Mouse (Mus musculus) embryonic facial prominence, embryonic 14.5 days (tissue): Measurements from ENCODE around the gene Pcca. TPM values are rescaled to one million over a fixed set of nuclear protein-coding genes. Genes with fewer than 3 reads are reported as not detected.

Experiments
- ATAC-seq: fragments of 200-750 bp; cut with Nextera tagmentation; 2 replicates; pipeline ENCODE4 v1.8.0; 2017; ENCODE audit warnings: low read depth, moderate number of reproducible peaks, moderate TSS enrichment
- DNase-seq: peaks from one replicate; pipeline ENCODE4 v3.0.0-alpha.2; 2015; ENCODE audit warnings: low spot score
- H3K27ac ChIP-seq: fragments of 300-500 bp; sonication (generic); replicated peaks from 2 replicates; pipeline ENCODE4 v1.5.1; 2014; ENCODE audit warnings: low read depth, mild to moderate bottlenecking, low read length, moderate library complexity
- H3K27me3 ChIP-seq: fragments of 300-500 bp; sonication (generic); replicated peaks from 2 replicates; pipeline ENCODE4 v1.6.1; 2014; ENCODE audit warnings: low read length; ENCODE audit not compliant: control insufficient read depth, insufficient read depth
- H3K36me3 ChIP-seq: fragments of 300-500 bp; sonication (generic); 2 replicates; pipeline ENCODE4 v1.6.1; 2014; ENCODE audit warnings: low read length, mixed read lengths; ENCODE audit not compliant: control insufficient read depth, insufficient read depth
- H3K4me1 ChIP-seq: fragments of 300-500 bp; sonication (generic); 2 replicates; pipeline ENCODE4 v1.6.1; 2014; ENCODE audit warnings: antibody characterized with exemption, low read length; ENCODE audit not compliant: control insufficient read depth, insufficient read depth
- H3K4me2 ChIP-seq: fragments of 300-500 bp; sonication (generic); 2 replicates; pipeline ENCODE4 v1.6.1; 2014; ENCODE audit warnings: low read depth, mild to moderate bottlenecking, low read length, moderate library complexity, mixed read lengths
- H3K4me3 ChIP-seq: fragments of 300-500 bp; sonication (generic); 2 replicates; pipeline ENCODE4 v1.5.1; 2014; ENCODE audit warnings: low read depth, mild to moderate bottlenecking, low read length
- H3K9ac ChIP-seq: fragments of 300-500 bp; sonication (generic); 2 replicates; pipeline ENCODE4 v1.6.1; 2014; ENCODE audit warnings: low read depth, mild to moderate bottlenecking, low read length, moderate library complexity, mixed read lengths
- H3K9me3 ChIP-seq: fragments of 300-500 bp; sonication (generic); 2 replicates; pipeline ENCODE4 v1.6.1; 2016; ENCODE audit warnings: low read length; ENCODE audit not compliant: control insufficient read depth
- WGBS: fragments of 180-500 bp; shearing (Covaris S2); extraction: QIAGEN DNeasy Blood & Tissue Kit; methylation state at CpG from one replicate; pipeline ENCODE4 v1.1.7; 2014; 5-methylcytosine and 5-hydroxymethylcytosine counted together
- polyA plus RNA-seq: library from polyadenylated mRNA; unstranded; fragments of >200 nt; fragmentation: Nextera tagmentation; extraction: Ambion mirVana; gene quantifications from 2 replicates; pipeline ENCODE4 v1.2.1, GENCODE M21; 2014

The Pcca gene
- polyA plus RNA-seq, 1 experiment from 2014 or later: 23.1 TPM

- Histone ChIP-seq H3K4me2 (no peak overlapping the region), H3K27ac (no peak overlapping the region), H3K27me3 (no peaks in the 10 kb centered on the region), H3K9ac (no peak overlapping the region), H3K4me3 (no peak overlapping the region), H3K36me3 (no peaks in the 10 kb centered on the region), H3K4me1 (peaks cover 12% of the 10 kb centered on the region), H3K9me3 (no peaks in the 10 kb centered on the region)
- 76% methylated on average over 1 of the region's 1 CpGs for WGBS
- ATAC-seq (no peak), DNase-seq (no peak)
Measured at GRCm38 (mm10) chr14:122887278-122887677, 353.2 kb downstream of the Pcca start.

DNA sequence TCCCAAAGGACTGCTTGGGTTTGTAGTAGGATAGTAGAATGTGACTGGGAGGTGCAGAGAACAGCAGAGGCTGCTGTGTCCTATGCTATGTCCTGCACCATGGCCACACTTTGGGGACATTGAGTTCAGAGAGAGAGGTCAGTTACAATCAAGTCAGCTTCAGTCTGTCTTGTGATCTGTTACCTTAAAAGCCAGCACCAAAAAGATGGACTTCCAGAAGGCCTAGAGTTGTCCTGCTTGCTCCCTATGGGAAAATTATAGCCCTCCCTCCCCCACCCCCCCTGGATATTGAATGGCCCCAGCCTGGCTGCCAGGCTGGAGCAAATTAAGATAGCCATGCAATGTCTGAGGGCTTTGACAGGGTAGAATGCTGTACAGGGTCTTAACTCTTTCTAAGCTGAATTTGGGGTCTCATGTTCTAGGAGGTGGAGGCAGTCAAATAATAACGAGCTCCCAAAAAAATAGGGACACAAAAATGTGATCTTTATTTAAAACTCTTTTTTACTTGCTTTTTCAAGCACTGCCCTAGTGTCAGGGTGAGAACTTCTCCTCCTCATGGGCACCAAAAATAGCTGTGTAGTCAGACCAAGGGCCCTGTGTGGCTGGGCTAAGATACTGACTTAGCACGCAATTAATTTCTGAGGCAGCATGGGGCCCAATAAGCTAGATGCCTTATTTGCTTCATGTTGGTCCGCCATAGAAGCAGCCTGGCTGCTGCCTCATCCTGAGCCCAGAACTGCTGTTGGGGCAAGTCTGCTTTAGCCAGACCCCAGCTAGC is 353.8 kb downstream of the Pcca start:
- Histone ChIP-seq H3K4me2 (no peak overlapping the region), H3K4me1 (peaks cover 6% of the 10 kb centered on the region; the same call in 1 of the 2 replicates), H3K36me3 (no peaks in the 10 kb centered on the region), H3K9ac (no peak overlapping the region), H3K9me3 (no peaks in the 10 kb centered on the region), H3K27me3 (no peaks in the 10 kb centered on the region), H3K27ac (no peak overlapping the region), H3K4me3 (no peak overlapping the region)
- 82% methylated on average over 3 of the region's 3 CpGs for WGBS
- ATAC-seq (no peak), DNase-seq (no peak)

GRCm38 (mm10) chr14:122888480-122888872 is 354.4 kb downstream of the Pcca start:
- no peaks in the 10 kb centered on the region for H3K9me3 ChIP-seq
- H3K36me3 ChIP-seq: no peaks in the 10 kb centered on the region
- no peak overlapping the region for H3K27ac ChIP-seq
- WGBS: 92% methylated on average over 1 of the region's 1 CpGs
- H3K27me3 ChIP-seq: no peaks in the 10 kb centered on the region
- 0 out of 2 replicates have a peak, but pooled peaks cover under 1% of the 10 kb centered on the region for H3K4me1 ChIP-seq
- ATAC-seq (no peak), DNase-seq (no peak)
- no peak overlapping the region for H3K4me3 ChIP-seq
- no peak overlapping the region for H3K9ac ChIP-seq
- no peak overlapping the region for H3K4me2 ChIP-seq

DNA sequence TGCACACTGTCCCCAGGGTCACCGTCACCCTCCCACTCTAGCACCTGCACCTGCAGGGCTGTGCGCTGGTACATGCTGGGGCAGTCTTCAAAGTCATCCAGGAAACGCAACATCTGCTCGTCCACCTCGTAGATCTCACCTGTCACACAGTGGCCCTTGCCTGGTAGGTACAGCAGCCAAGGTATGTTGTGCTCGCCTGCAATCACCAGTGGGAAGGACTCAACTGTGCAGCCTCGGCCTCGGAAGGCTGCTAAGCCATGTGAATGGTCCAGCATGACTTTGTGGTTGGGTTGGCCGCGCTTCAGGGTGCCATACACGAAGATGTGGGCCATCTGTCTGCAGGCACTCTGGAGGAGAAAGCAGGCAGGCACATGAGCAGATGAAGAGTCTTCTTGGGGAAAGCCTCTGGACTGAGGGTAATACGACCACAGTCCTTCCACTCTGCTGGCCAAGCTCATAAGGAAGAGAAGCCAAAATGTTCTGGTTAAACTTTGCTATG is 357.4 kb downstream of the Pcca start:
- Histone ChIP-seq H3K27me3 (no peaks in the 10 kb centered on the region), H3K27ac (no peak overlapping the region), H3K4me2 (no peak overlapping the region), H3K9me3 (no peaks in the 10 kb centered on the region), H3K9ac (no peak overlapping the region), H3K36me3 (no peaks in the 10 kb centered on the region), H3K4me3 (no peak overlapping the region), H3K4me1 (no peaks in the 10 kb centered on the region)
- ATAC-seq (no peak), DNase-seq (no peak)
- WGBS: 97% methylated on average over 12 of the region's 12 CpGs

GRCm38 (mm10) chr14:122896106-122896505 is 362.0 kb downstream of the Pcca start:
- Histone ChIP-seq H3K27ac (no peak overlapping the region), H3K4me3 (no peak overlapping the region), H3K4me1 (peaks cover 6% of the 10 kb centered on the region; the same call in 1 of the 2 replicates), H3K4me2 (no peak overlapping the region), H3K36me3 (no peaks in the 10 kb centered on the region), H3K27me3 (no peaks in the 10 kb centered on the region), H3K9ac (no peak overlapping the region), H3K9me3 (no peaks in the 10 kb centered on the region)
- 90% methylated on average over 1 of the region's 1 CpGs for WGBS
- no peak for DNase-seq
- no peak for ATAC-seq

GRCm38 (mm10) chr14:122898550-122898949 is 364.4 kb downstream of the Pcca start:
- Histone ChIP-seq H3K4me2 (no peak overlapping the region), H3K27ac (no peak overlapping the region), H3K9ac (no peak overlapping the region), H3K27me3 (no peaks in the 10 kb centered on the region), H3K4me3 (no peak overlapping the region), H3K4me1 (peaks cover 7% of the 10 kb centered on the region; the same call in 1 of the 2 replicates), H3K36me3 (no peaks in the 10 kb centered on the region), H3K9me3 (no peaks in the 10 kb centered on the region)
- ATAC-seq (no peak), DNase-seq (no peak)

DNA sequence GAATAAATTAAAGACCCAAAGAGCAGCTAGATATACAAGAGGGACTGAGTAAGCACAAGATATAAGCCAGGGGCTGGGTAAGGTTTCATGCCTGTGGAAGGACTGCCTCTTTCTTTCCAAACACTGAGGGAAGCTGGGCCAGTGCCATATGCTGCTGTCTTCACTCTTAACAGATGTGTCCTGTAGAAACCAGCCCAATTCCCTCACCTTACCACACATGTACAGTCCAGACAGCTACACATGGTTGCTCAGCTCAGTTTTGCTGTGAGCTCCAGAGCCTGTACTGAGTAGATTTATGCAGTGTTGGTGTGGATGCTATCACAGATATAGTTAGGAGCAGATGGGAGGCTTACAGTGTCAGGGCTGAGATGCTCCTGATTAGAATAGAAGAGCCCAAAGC is 366.6 kb downstream of the Pcca start:
- Histone ChIP-seq H3K27me3 (no peaks in the 10 kb centered on the region), H3K4me1 (peaks cover 7% of the 10 kb centered on the region; the same call in 1 of the 2 replicates), H3K9ac (no peak overlapping the region), H3K4me3 (no peak overlapping the region), H3K27ac (no peak overlapping the region; the same call in 1 of the 2 replicates), H3K36me3 (no peaks in the 10 kb centered on the region), H3K9me3 (no peaks in the 10 kb centered on the region), H3K4me2 (no peak overlapping the region)
- peak; percentile 77 for ATAC-seq
- peak; percentile 81 for DNase-seq

- ATAC-seq (no peak), DNase-seq (no peak)
- 63% methylated on average over 3 of the region's 3 CpGs for WGBS
- H3K4me1 ChIP-seq: peaks cover 7% of the 10 kb centered on the region; the same call in 1 of the 2 replicates
- no peak overlapping the region for H3K9ac ChIP-seq
- H3K36me3 ChIP-seq: no peaks in the 10 kb centered on the region
- no peak overlapping the region for H3K4me2 ChIP-seq
- H3K4me3 ChIP-seq: no peak overlapping the region
- H3K9me3 ChIP-seq: no peaks in the 10 kb centered on the region
- no peaks in the 10 kb centered on the region for H3K27me3 ChIP-seq
- H3K27ac ChIP-seq: no peak overlapping the region; the same call in 1 of the 2 replicates
Measured at GRCm38 (mm10) chr14:122901177-122901576, 367.1 kb downstream of the Pcca start.

GRCm38 (mm10) chr14:122901715-122902114 is 367.6 kb downstream of the Pcca start:
- DNase-seq (no peak), ATAC-seq (no peak)
- no peak overlapping the region for H3K27ac ChIP-seq
- H3K36me3 ChIP-seq: no peaks in the 10 kb centered on the region
- H3K4me1 ChIP-seq: peaks cover 7% of the 10 kb centered on the region; the same call in 1 of the 2 replicates
- 81% methylated on average over 2 of the region's 2 CpGs for WGBS
- no peak overlapping the region for H3K9ac ChIP-seq
- H3K9me3 ChIP-seq: peaks cover under 1% of the 10 kb centered on the region
- H3K4me2 ChIP-seq: no peak overlapping the region
- H3K4me3 ChIP-seq: no peak overlapping the region
- H3K27me3 ChIP-seq: no peaks in the 10 kb centered on the region
